Mouse (Mus musculus) Patski (cell line): ENCODE measurements around the gene Ipo7. TPM values are rescaled to one million over a fixed set of nuclear protein-coding genes. Genes with fewer than 3 reads are reported as not detected.

Experiments used
- ATAC-seq: fragments of 100-300 bp; one replicate; pipeline ENCODE4 v1.8.0; 2021
- CTCF ChIA-PET: fragments of 350-600 bp; sonication (Branson Sonifier 250); formaldehyde crosslinking; loops from one replicate; lab custom pipeline; 2022; ENCODE audit warnings: inconsistent platforms; lab: Charles Lee
- POLR2A ChIA-PET: fragments of 350-600 bp; sonication (Branson Sonifier 250); formaldehyde crosslinking; loops from one replicate; lab custom pipeline; 2022; ENCODE audit warnings: antibody characterized with exemption, inconsistent platforms; lab: Charles Lee
- DNase-seq: peaks from one replicate; pipeline ENCODE4 v3.0.0-alpha.2; 2011; ENCODE audit warnings: low read depth, low spot score
- H3K27me3 ChIP-seq: fragments of 371-371 bp; one replicate; pipeline ENCODE4 v1.5.1; 2021
- CTCF ChIP-seq: fragments of 100-300 bp; IDR thresholded peaks from one replicate; pipeline ENCODE4 v1.5.1; 2021
- in situ Hi-C: fragments of 300-500 bp; cut with MboI; formaldehyde crosslinking; loops from 3 replicates; pipeline ENCODE4 v1.11.1; 2018; ENCODE audit warnings: low pct_unique_long_range_greater_than_20kb, mixed read lengths
- polyA plus RNA-seq: library from polyadenylated mRNA; unstranded; gene quantifications from one replicate; pipeline ENCODE4 v1.2.3, GENCODE M21; 2021

Ipo7 gene
- polyA plus RNA-seq, 1 experiment from 2014 or later = 98.5 TPM

GRCm38 (mm10) chr7:109991286-109991685, 26.8 kb upstream of the Ipo7 start:
- in situ Hi-C loops = loop anchor here (5.0 to 25.0 kb wide), 2 partner anchors 36 to 271 kb away; no protein-coding TSS in a partner anchor
- no peak for TF ChIP-seq CTCF
- ChIA-PET CTCF (interaction anchor here (1.8 kb wide), 1 partner anchor 67 kb away, joined by 3 read pairs; no protein-coding TSS in a partner anchor), POLR2A (interaction anchor here (0.5 kb wide), 1 partner anchor 31 kb away, joined by 3 read pairs; no protein-coding TSS in a partner anchor)
- no peak for ATAC-seq
- no peaks in the 10 kb centered on the region for H3K27me3 ChIP-seq
- DNase-seq = no peak

GRCm38 (mm10) chr7:109993157-109993959, 24.7 kb upstream of the Ipo7 start:
- no peak for TF ChIP-seq CTCF
- CTCF ChIA-PET = interaction anchor here (0.6 to 1.8 kb wide), 4 partner anchors 9 to 784 kb away, joined by 3 to 6 read pairs (median 3); no protein-coding TSS in a partner anchor
- ATAC-seq (peak; percentile 60), DNase-seq (peak; percentile 86)
- in situ Hi-C loops = loop anchor here (5.0 to 25.0 kb wide), 2 partner anchors 34 to 269 kb away; no protein-coding TSS in a partner anchor
- POLR2A ChIA-PET = interaction anchor here (0.5 to 1.1 kb wide), 3 partner anchors 18 to 37 kb away, joined by 3 to 4 read pairs (median 3); no protein-coding TSS in a partner anchor
- H3K27me3 ChIP-seq = no peaks in the 10 kb centered on the region

GRCm38 (mm10) chr7:109998388-109998787, 19.7 kb upstream of the Ipo7 start:
- CTCF ChIA-PET = no interaction called here
- in situ Hi-C loops = loop anchor here (25.0 kb wide), 1 partner anchor 264 kb away; no protein-coding TSS in a partner anchor
- DNase-seq = no peak
- no peak for TF ChIP-seq CTCF
- POLR2A ChIA-PET = no interaction called here
- ATAC-seq = no peak
- no peaks in the 10 kb centered on the region for H3K27me3 ChIP-seq

- DNase-seq = no peak
- no peak for ATAC-seq
- in situ Hi-C loops = no loop called here
- no peaks in the 10 kb centered on the region for H3K27me3 ChIP-seq
- TF ChIP-seq CTCF = no peak
- CTCF ChIA-PET = interaction anchor here (1.7 kb wide), 1 partner anchor 15 kb away, joined by 3 read pairs; the partner anchor contains the start of gene Tmem41b
- POLR2A ChIA-PET = no interaction called here
Measured at GRCm38 (mm10) chr7:110002092-110002491, 16.0 kb upstream of the Ipo7 start.

GRCm38 (mm10) chr7:110002968-110003367, 15.1 kb upstream of the Ipo7 start:
- peak; percentile 64 for DNase-seq
- H3K27me3 ChIP-seq = no peaks in the 10 kb centered on the region
- CTCF ChIA-PET = no interaction called here
- TF ChIP-seq CTCF = no peak
- POLR2A ChIA-PET = no interaction called here
- in situ Hi-C loops = no loop called here
- ATAC-seq = peak; percentile 100

- ChIA-PET CTCF (interaction anchor here (0.9 to 1.3 kb wide), 4 partner anchors 15 to 52 kb away, joined by 3 to 4 read pairs (median 4); no protein-coding TSS in a partner anchor), POLR2A (no interaction called here)
- DNase-seq (no peak), ATAC-seq (no peak)
- in situ Hi-C loops = no loop called here
- TF ChIP-seq CTCF = no peak
- no peaks in the 10 kb centered on the region for H3K27me3 ChIP-seq
Measured at GRCm38 (mm10) chr7:110005976-110006375, 12.1 kb upstream of the Ipo7 start.

GRCm38 (mm10) chr7:110006471-110007195, 11.4 kb upstream of the Ipo7 start:
- no peaks in the 10 kb centered on the region for H3K27me3 ChIP-seq
- DNase-seq (no peak), ATAC-seq (no peak)
- TF ChIP-seq CTCF = no peak
- CTCF ChIA-PET = interaction anchor here (0.8 to 1.3 kb wide), 4 partner anchors 13 to 29 kb away, joined by 3 to 4 read pairs (median 4); no protein-coding TSS in a partner anchor
- POLR2A ChIA-PET = no interaction called here
- in situ Hi-C loops = no loop called here

- ChIA-PET POLR2A (no interaction called here), CTCF (no interaction called here)
- H3K27me3 ChIP-seq = no peaks in the 10 kb centered on the region
- no peak for TF ChIP-seq CTCF
- in situ Hi-C loops = no loop called here
- ATAC-seq (no peak), DNase-seq (no peak)
Measured at GRCm38 (mm10) chr7:110008513-110008912, 9.6 kb upstream of the Ipo7 start.

- ChIA-PET CTCF (no interaction called here), POLR2A (no interaction called here)
- in situ Hi-C loops = no loop called here
- peak; percentile 42 for DNase-seq
- peak; percentile 69 for ATAC-seq
- TF ChIP-seq CTCF = no peak
- H3K27me3 ChIP-seq = no peaks in the 10 kb centered on the region
Measured at GRCm38 (mm10) chr7:110009084-110009483, 9.0 kb upstream of the Ipo7 start.

- DNase-seq (no peak), ATAC-seq (no peak)
- POLR2A ChIA-PET = no interaction called here
- H3K27me3 ChIP-seq = no peaks in the 10 kb centered on the region
- CTCF ChIA-PET = no interaction called here
- no peak for TF ChIP-seq CTCF
- in situ Hi-C loops = no loop called here
Measured at GRCm38 (mm10) chr7:110011417-110011816, 6.7 kb upstream of the Ipo7 start.
